Mouse (Mus musculus): ENCODE measurements around the gene Sept11. TPM values are rescaled to one million over a fixed set of nuclear protein-coding genes. Genes with fewer than 3 reads are reported as not detected.

Sept11 gene
- polyA plus RNA-seq (2012), result 0.27 and 0.68 TPM in 2 replicates

DNA sequence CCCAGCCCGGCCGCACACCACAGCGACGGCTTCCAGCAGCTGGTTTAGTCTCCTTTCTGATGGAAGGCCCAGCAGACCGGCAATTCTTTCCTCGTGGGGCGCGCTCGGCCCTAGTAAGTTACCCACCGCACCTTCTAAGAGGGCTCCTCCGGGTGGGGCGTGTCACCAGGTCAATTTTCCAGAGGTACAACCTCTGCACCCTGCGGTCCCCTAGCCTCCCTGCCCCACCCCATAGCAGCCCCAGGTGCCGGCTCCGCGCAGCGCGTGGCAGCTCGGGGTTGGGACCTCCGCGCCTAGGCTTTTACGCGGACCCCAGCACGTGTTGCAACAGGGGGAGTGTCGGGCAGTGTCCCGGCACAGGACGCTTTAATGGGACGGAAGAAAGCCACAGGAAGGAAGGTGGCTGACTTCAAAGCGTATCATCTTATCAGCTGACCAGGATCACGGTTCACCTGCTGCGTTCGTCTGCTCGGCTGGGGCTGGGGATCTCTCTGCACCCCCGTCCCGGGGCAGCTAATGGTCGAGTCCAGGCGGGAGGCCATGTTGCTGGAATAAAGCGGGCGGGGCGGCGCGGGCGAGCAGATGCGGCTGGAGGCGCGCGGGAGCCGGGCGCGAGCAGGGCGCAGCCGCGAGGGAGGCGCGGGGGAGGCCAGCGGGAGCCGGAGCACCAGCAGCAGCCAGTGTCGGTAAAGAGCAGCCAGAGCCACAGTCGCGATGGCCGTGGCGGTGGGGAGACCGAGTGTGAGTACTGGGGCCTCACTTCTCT is at the start of gene Sept11:
Gene Sept11 (plus strand): TSS at position 581 of the 766 bp plus-strand sequence.
- Histone ChIP-seq H3K9me3 (ENCODE audit: control insufficient read depth, low read length) (no peaks in the 10 kb centered on the region), H3K27me3 (ENCODE audit: control insufficient read depth) (peaks cover 20% of the 10 kb centered on the region), H3K36me3 (ENCODE audit: control insufficient read depth) (no peaks in the 10 kb centered on the region), H3K4me1 (ENCODE audit: control insufficient read depth) (peaks cover 29% of the 10 kb centered on the region), H3K4me3 (replicated peaks) (peak within 1 kb of the TSS; percentile 80)
- no peak for TF ChIP-seq TAL1 (IDR thresholded peaks at IDR 0.05; ENCODE audit: low read length)
- TF ChIP-seq GATA1 (IDR thresholded peaks at IDR 0.05; ENCODE audit: low read length), result no peak

DNA sequence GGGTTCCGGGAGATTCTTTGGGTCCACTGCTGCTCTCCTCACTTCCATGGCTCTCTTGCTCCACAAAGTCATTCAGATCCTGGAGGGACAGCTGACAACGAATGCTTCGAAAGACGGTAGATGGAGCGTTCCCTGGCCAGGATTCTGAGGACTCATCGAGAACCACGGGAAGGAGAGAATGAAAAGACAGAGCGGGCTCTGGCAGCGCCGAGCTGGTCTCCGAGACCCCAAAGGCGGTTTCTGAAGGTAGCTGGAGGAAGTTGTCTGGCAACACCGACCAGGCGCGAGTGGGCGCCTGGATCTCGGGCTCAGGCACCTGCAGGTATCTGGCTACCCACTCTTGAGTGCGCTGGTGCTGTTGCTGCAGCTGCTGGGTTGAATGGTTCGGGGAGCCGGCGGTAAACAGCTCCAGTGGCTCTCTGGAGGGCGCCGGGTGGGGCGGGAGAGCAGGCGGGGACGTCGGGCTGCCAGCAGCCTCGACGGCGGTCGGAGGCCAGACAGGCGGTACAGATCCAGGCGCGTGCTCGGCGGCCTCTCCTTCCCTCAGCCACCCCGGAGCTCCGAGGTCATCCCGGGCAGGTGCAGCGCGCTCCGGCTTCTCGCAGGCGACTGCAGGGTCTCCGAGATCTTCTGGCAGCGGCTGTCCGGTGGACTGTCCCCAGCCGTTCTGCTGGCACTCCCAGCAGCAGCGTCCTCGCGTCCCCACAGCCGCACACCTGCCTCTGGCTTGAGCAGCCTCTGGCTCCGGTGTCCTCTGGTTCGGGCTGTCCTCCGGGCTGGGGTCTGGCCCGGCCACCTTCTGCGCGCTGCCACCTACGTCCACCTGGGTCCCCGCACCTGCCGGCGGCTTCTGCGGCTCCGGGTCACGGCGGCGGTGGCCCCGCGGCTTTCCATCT is 49.3 kb upstream of the Sept11 start:
- TF ChIP-seq GATA1 (IDR thresholded peaks at IDR 0.05; ENCODE audit: low read length) (no peak), TAL1 (IDR thresholded peaks at IDR 0.05; ENCODE audit: low read length) (no peak)
- peaks cover 51% of the 10 kb centered on the region for H3K27me3 ChIP-seq (ENCODE audit: control insufficient read depth)

DNA sequence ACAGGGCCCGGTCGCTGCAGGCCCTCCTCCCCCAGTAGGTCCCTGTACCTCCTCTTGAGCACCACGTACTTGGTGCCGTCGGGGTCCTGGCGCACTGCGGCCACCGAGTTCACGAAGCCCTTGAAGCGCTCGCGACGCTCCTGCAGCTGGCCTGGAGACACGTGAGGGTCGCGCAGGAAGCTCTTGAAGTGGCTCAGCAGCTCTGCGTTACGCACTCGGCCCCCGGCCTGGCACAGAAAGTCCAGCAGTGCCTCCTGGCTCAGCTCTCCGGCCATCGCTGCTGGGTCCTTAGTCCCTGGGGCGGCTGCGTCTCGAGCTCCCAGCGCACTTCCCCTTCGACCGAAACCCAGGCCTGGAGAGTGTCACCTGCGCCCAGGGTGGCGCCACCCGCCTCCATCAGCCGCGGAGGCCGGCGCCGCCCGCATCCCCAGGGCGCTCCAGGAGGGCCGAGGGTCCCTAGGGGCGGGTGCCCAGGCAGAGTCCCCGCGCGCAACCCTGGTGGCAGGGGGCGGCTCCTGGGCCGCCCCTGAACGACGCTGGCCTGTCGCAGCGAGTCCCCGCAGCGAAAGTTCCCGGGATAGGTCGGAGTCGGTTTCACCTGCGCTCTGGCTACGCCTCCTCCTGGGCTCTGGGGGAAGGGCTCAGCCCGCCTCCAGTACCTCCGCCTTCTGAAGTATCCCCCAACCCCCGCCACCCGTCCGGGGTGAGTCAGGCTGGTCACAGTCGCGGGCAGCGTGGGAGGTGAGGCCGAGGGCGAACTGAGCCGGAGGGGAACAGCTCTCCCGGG is 48.5 kb upstream of the Sept11 start, which contains the start of gene Sowahb:
Gene Sowahb (minus strand): TSS at position 439 of the 787 bp plus-strand sequence.
- Histone ChIP-seq H3K27me3 (ENCODE audit: control insufficient read depth) (peaks cover 51% of the 10 kb centered on the region), H3K4me1 (ENCODE audit: control insufficient read depth) (no peaks in the 10 kb centered on the region), H3K9me3 (ENCODE audit: control insufficient read depth, low read length) (no peaks in the 10 kb centered on the region; the same call in 1 of the 2 replicates), H3K4me3 (replicated peaks) (peak within 1 kb of the TSS; percentile 52), H3K36me3 (ENCODE audit: control insufficient read depth) (no peaks in the 10 kb centered on the region)
- TF ChIP-seq GATA1 (IDR thresholded peaks at IDR 0.05; ENCODE audit: low read length) (no peak), TAL1 (IDR thresholded peaks at IDR 0.05; ENCODE audit: low read length) (no peak)

More for the DNA sequence above, 49.3 kb upstream of the Sept11 start:
- Histone ChIP-seq H3K4me3 (replicated peaks) (peak overlapping the region; percentile 52), H3K36me3 (ENCODE audit: control insufficient read depth) (no peaks in the 10 kb centered on the region), H3K9me3 (ENCODE audit: control insufficient read depth, low read length) (no peaks in the 10 kb centered on the region; the same call in 1 of the 2 replicates), H3K4me1 (ENCODE audit: control insufficient read depth) (no peaks in the 10 kb centered on the region)

DNA sequence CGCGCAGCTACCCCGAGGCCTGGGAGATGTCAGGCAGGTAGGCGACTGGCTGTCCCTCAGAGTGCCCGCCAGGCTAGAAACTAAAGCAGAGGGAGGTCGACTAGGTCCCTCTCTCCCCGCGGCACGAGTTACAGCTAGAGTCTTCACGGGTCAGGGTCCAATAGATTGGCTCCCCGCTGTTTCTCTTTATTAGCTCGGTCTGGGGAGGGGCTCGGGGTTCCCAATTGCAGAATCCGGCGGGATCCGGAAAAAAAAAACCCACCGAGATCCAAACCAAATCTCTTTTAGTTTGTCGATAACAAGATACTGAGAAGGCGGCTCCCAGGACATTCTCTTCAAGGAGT is 47.9 kb upstream of the Sept11 start:
- H3K4me1 ChIP-seq (ENCODE audit: control insufficient read depth), result no peaks in the 10 kb centered on the region
- H3K36me3 ChIP-seq (ENCODE audit: control insufficient read depth), result no peaks in the 10 kb centered on the region
- TF ChIP-seq GATA1 (IDR thresholded peaks at IDR 0.05; ENCODE audit: low read length), result no peak
- H3K27me3 ChIP-seq (ENCODE audit: control insufficient read depth), result peaks cover 51% of the 10 kb centered on the region
- peak overlapping the region; percentile 48 for H3K4me3 ChIP-seq (replicated peaks)
- no peaks in the 10 kb centered on the region; the same call in 1 of the 2 replicates for H3K9me3 ChIP-seq (ENCODE audit: control insufficient read depth, low read length)

DNA sequence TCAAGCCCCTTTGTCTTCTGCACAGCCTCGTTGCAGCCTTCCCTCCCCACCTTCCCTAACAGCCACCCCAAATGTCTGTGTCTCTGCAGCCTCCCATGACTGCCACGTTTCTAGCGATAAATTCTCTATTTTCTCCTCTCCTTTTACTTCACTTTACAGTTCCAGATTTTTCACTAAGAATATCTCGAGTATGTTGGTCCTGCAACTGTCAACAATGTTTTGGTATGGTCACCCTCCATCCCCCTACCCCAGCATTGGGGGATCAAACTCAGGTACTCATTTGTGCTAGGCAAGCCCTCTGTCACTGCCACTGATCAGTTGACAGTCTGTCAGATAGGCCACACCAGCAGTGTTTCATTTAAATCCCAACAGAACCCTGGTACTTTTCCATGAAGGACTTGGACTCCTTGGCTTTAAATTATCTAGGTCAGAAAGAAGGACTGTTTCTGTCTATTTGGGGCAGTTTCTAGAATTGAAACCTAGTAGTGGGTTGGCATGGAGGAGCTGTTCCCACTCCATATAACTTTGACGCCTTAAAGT is 46.9 kb upstream of the Sept11 start:
- Histone ChIP-seq H3K9me3 (ENCODE audit: control insufficient read depth, low read length) (no peaks in the 10 kb centered on the region; the same call in 1 of the 2 replicates), H3K36me3 (ENCODE audit: control insufficient read depth) (no peaks in the 10 kb centered on the region), H3K4me3 (replicated peaks) (no peak overlapping the region), H3K27me3 (ENCODE audit: control insufficient read depth) (peaks cover 51% of the 10 kb centered on the region), H3K4me1 (ENCODE audit: control insufficient read depth) (no peaks in the 10 kb centered on the region)
- no peak for TF ChIP-seq GATA1 (IDR thresholded peaks at IDR 0.05; ENCODE audit: low read length)
- TF ChIP-seq TAL1 (IDR thresholded peaks at IDR 0.05; ENCODE audit: low read length), result no peak

DNA sequence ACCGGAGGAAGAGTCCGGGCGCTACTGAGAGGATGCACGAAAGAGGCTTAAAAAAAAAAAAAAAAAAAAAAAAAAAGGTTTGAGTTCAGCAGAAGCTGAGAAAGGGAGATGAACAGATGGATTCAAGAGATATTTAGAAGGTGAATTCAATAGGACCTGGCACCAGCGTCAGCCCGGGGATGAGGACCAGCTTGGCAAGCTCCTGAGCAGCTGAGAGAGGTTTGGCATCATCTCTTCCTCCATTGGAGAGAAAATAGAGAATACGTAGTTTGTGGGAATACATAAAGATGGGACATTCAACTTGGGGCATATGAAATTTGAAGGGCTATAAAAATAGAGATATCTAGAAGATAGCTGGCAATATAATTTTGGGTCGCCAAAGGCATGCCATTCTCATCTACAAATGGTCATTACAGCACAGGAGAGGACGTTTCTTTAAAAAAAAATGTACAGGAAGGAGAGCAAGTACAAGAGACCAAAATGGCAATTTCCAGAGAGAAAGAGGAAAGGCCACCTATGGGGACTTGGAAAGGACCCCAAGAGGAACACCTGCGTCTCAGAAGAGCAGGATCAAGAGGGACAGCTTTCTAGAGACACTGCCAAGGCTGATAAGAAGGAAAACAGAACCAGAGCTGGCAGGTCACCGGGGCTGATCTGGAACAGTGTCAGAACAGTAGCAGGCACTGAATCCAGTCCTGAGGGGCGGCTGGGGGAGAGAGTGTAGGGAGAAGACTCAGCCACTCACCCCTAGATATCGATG is 44.6 kb upstream of the Sept11 start:
- Histone ChIP-seq H3K4me1 (ENCODE audit: control insufficient read depth) (no peaks in the 10 kb centered on the region), H3K27me3 (ENCODE audit: control insufficient read depth) (peaks cover 36% of the 10 kb centered on the region), H3K4me3 (replicated peaks) (no peak overlapping the region), H3K9me3 (ENCODE audit: control insufficient read depth, low read length) (no peaks in the 10 kb centered on the region; the same call in 1 of the 2 replicates), H3K36me3 (ENCODE audit: control insufficient read depth) (no peaks in the 10 kb centered on the region)
- no peak for TF ChIP-seq TAL1 (IDR thresholded peaks at IDR 0.05; ENCODE audit: low read length)
- no peak for TF ChIP-seq GATA1 (IDR thresholded peaks at IDR 0.05; ENCODE audit: low read length)

DNA sequence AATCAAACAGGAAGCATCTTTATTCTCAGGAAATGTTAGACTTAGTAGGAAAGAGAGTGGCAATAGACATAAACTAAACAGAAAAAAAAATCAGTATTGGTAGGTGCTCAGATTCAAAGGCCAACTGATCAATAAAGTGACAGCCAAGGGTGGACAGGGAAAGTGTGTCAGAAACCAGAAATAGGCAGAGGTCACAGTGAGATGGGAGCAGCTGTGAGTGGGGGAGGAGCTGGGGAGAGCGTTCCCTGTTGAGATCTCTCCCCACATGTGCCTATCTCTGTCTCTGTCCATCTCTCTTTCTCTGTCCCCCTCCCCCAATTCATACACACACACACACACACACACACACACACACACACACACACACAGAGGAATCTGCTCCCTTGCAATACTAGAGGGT is 43.3 kb upstream of the Sept11 start:
- TF ChIP-seq GATA1 (IDR thresholded peaks at IDR 0.05; ENCODE audit: low read length) (no peak), TAL1 (IDR thresholded peaks at IDR 0.05; ENCODE audit: low read length) (no peak)
- Histone ChIP-seq H3K27me3 (ENCODE audit: control insufficient read depth) (peaks cover 23% of the 10 kb centered on the region), H3K4me1 (ENCODE audit: control insufficient read depth) (no peaks in the 10 kb centered on the region), H3K9me3 (ENCODE audit: control insufficient read depth, low read length) (no peaks in the 10 kb centered on the region), H3K36me3 (ENCODE audit: control insufficient read depth) (no peaks in the 10 kb centered on the region), H3K4me3 (replicated peaks) (no peak overlapping the region)

DNA sequence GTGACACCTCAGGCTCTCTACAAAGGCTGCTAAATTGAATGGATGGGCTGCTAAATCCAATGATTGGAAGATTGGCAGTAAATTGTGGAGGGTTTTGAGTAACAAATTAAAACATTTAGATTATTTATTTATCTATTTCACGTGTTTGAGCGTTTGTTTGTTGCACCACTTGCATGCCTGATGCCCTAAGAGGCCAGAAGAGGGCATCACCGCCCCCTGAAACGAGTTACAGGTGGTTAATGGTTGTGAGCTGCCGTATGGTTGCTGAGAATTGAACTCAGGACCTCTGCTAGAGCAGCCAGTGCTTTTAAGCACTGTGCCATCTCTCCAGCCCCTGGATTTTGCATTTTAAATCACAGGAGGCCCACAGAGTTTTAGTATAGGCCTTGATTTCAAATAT is 42.2 kb upstream of the Sept11 start:
- TF ChIP-seq GATA1 (IDR thresholded peaks at IDR 0.05; ENCODE audit: low read length), result no peak
- no peak for TF ChIP-seq TAL1 (IDR thresholded peaks at IDR 0.05; ENCODE audit: low read length)
- H3K36me3 ChIP-seq (ENCODE audit: control insufficient read depth), result no peaks in the 10 kb centered on the region
- no peak overlapping the region for H3K4me3 ChIP-seq (replicated peaks)
- no peaks in the 10 kb centered on the region for H3K4me1 ChIP-seq (ENCODE audit: control insufficient read depth)
- H3K27me3 ChIP-seq (ENCODE audit: control insufficient read depth), result peaks cover 12% of the 10 kb centered on the region
- no peaks in the 10 kb centered on the region for H3K9me3 ChIP-seq (ENCODE audit: control insufficient read depth, low read length)

All from erythroblast, embryonic 14.5 days (primary cell).